Mouse (Mus musculus): ENCODE data around the gene M6pr. TPM values are rescaled to one million over a fixed set of nuclear protein-coding genes. Genes with fewer than 3 reads are reported as not detected.

The M6pr gene
- polyA plus RNA-seq (2012; rRNA removed; ENCODE audit: low replicate concordance) = 97.5 and 101 TPM in 2 replicates

GRCm38 (mm10) chr6:122308505-122309393, at the start of gene M6pr:
Gene M6pr (plus strand): TSS chr6:122308720.

GRCm38 (mm10) chr6:122282782-122283181, 25.7 kb upstream of the M6pr start, which contains the start of gene Klrg1:
Gene Klrg1 (minus strand): TSS chr6:122282882.

GRCm38 (mm10) chr6:122340349-122341000, 32.0 kb downstream of the M6pr start, which contains the start of gene Phc1:
Gene Phc1 (minus strand): TSS chr6:122340561.

Other genes with a start within 250 kb of the M6pr start
- 0.42 and 1.6 TPM in 2 replicates for gene Klrg1, start 25.8 kb upstream of the M6pr start, polyA plus RNA-seq (2012; rRNA removed; ENCODE audit: low replicate concordance)
- gene Phc1, start 31.8 kb downstream of the M6pr start, polyA plus RNA-seq (2012; rRNA removed; ENCODE audit: low replicate concordance) = 14.6 and 55.6 TPM in 2 replicates
- gene Rimklb, start 190.0 kb downstream of the M6pr start, polyA plus RNA-seq (2012; rRNA removed; ENCODE audit: low replicate concordance) = 0.11 and 0.49 TPM in 2 replicates
- 392 and 474 TPM in 2 replicates for gene Mfap5, start 197.1 kb downstream of the M6pr start, polyA plus RNA-seq (2012; rRNA removed; ENCODE audit: low replicate concordance)
- not detected in 2 replicates for gene Aicda, start 245.1 kb downstream of the M6pr start, polyA plus RNA-seq (2012; rRNA removed; ENCODE audit: low replicate concordance)